Comparison of ENCODE assay signal across 8 mouse cellular contexts in genomic region chr9:4308628-4309350, GRCm38 (mm10). TPM values are rescaled to one million over a fixed set of nuclear protein-coding genes. Genes with fewer than 3 reads are reported as not detected.
DNase-seq lines count a peak whose midpoint lies in the region; ATAC-seq and TF ChIP-seq lines count a peak whose summit lies in the region.

No protein-coding gene starts in this region.

- no peak for DNase-seq in lung, adult 2 months
- no peak for DNase-seq in lung, postnatal 4 days
- DNase-seq in hindbrain, postnatal 0 days (ENCODE audit: low spot score), result no peak
- no peak for DNase-seq in adrenal gland, adult 18-20 months (ENCODE audit: low spot score in 2 of 2)
- DNase-seq in cerebellum, postnatal 10 days, result no peak
- DNase-seq in gastrocnemius, postnatal 25 days, result no peak

- H3K36me3 ChIP-seq in hindbrain, postnatal 0 days (ENCODE audit: insufficient read depth, low read length), result no peaks in the 10 kb centered on the region
- H3K36me3 ChIP-seq in midbrain, embryonic 15.5 days (replicated peaks), result no peaks in the 10 kb centered on the region

- no peak for TF ChIP-seq POLR2A in lung, adult 2 months (IDR thresholded peaks at IDR 0.05; ENCODE audit: borderline replicate concordance, extremely low read depth, low read depth, low read length)
- TF ChIP-seq POLR2A in cortical plate, adult 2 months (IDR thresholded peaks at IDR 0.05; ENCODE audit: extremely low read depth, insufficient read depth, low read length), result no peak

- peaks cover 5% of the 10 kb centered on the region; the same call in 1 of the 2 replicates for H3K4me1 ChIP-seq in lung, adult 2 months (ENCODE audit: control insufficient read depth, insufficient read depth, low read length)
- peaks cover 5% of the 10 kb centered on the region; the same call in 1 of the 2 replicates for H3K4me1 ChIP-seq in cortical plate, adult 2 months (ENCODE audit: control insufficient read depth, insufficient read depth, low read length)
- H3K4me1 ChIP-seq in hindbrain, postnatal 0 days (ENCODE audit: insufficient read depth, low read length), result peaks cover 14% of the 10 kb centered on the region
- H3K4me1 ChIP-seq in midbrain, embryonic 15.5 days, result peaks cover 29% of the 10 kb centered on the region

- peak overlapping the region; percentile 61; the same call in 1 of the 2 replicates for H3K27ac ChIP-seq in cortical plate, adult 2 months (ENCODE audit: insufficient read depth, low read length)
- H3K27ac ChIP-seq in hindbrain, postnatal 0 days, result peak overlapping the region; percentile 97
- peak overlapping the region; percentile 96 for H3K27ac ChIP-seq in midbrain, embryonic 15.5 days

- H3K4me2 ChIP-seq in hindbrain, postnatal 0 days (ENCODE audit: low read depth, low read length), result peak overlapping the region; percentile 62
- peak overlapping the region; percentile 70 for H3K4me2 ChIP-seq in midbrain, embryonic 15.5 days

- no peaks in the 10 kb centered on the region for H3K27me3 ChIP-seq in hindbrain, postnatal 0 days (ENCODE audit: insufficient read depth, low read length)
- no peaks in the 10 kb centered on the region for H3K27me3 ChIP-seq in midbrain, embryonic 15.5 days (replicated peaks)

- WGBS in lung, adult 2 months, result under 1% methylated on average over 36 of the region's 36 CpGs
- under 1% methylated on average over 36 of the region's 36 CpGs for WGBS in hindbrain, postnatal 0 days
- under 1% methylated on average over 36 of the region's 36 CpGs for WGBS in midbrain, embryonic 15.5 days

- H3K9ac ChIP-seq in hindbrain, postnatal 0 days (replicated peaks; ENCODE audit: low read length), result peak overlapping the region; percentile 63
- H3K9ac ChIP-seq in midbrain, embryonic 15.5 days, result peak overlapping the region; percentile 87

- H3K9me3 ChIP-seq in hindbrain, postnatal 0 days (ENCODE audit: low read length), result no peaks in the 10 kb centered on the region
- H3K9me3 ChIP-seq in midbrain, embryonic 15.5 days, result no peaks in the 10 kb centered on the region

- TF ChIP-seq CTCF in lung, adult 2 months (IDR thresholded peaks at IDR 0.05; ENCODE audit: insufficient read depth, low read length), result no peak
- TF ChIP-seq CTCF in cortical plate, adult 2 months (IDR thresholded peaks at IDR 0.05; ENCODE audit: extremely low read depth, insufficient read depth, low read length), result no peak
- TF ChIP-seq CTCF in hindbrain, postnatal 0 days (IDR thresholded peaks at IDR 0.05; ENCODE audit: low read depth), result no peak

- ATAC-seq in hindbrain, postnatal 0 days, result peak; percentile 49
- peak; percentile 61 for ATAC-seq in midbrain, embryonic 15.5 days (replicated peaks)

- peak overlapping the region; percentile 88 for H3K4me3 ChIP-seq in lung, adult 2 months (replicated peaks; ENCODE audit: extremely low read depth, low read depth, low read length)
- H3K4me3 ChIP-seq in cortical plate, adult 2 months (ENCODE audit: insufficient read depth, low read length), result peak overlapping the region; percentile 80
- peak overlapping the region; percentile 85 for H3K4me3 ChIP-seq in hindbrain, postnatal 0 days (ENCODE audit: low read length)
- H3K4me3 ChIP-seq in midbrain, embryonic 15.5 days, result peak overlapping the region; percentile 83

RNA-seq across cellular contexts. Expression of gene Aasdhppt, which starts 0.5 kb away (rescaled TPM):
- polyA plus RNA-seq in lung, adult 2 months (2012; rRNA removed), result 1.8 and 2.3 TPM in 2 replicates
- polyA plus RNA-seq in cortical plate, adult 2 months (2012; rRNA removed), result 10.7 and 11.8 TPM in 2 replicates
- 20.9 and 21.9 TPM in 2 replicates for total RNA-seq in hindbrain, postnatal 0 days (2014; rRNA removed)
- polyA plus RNA-seq in hindbrain, postnatal 0 days (2015; fragmentation: Nextera tagmentation; extraction: Ambion mirVana), result 29.2 and 30.9 TPM in 2 replicates
- polyA plus RNA-seq in midbrain, embryonic 15.5 days (2015; fragmentation: Nextera tagmentation; extraction: Ambion mirVana), result 26.8 and 31.0 TPM in 2 replicates
- 10 to 100 TPM; 23.9 to 29.0 TPM for total RNA-seq in adrenal gland, adult 18-20 months (2021)
- total RNA-seq in gastrocnemius, postnatal 25 days (2021), result 10 to 100 TPM; 10.4 to 11.3 TPM

RNA-seq across cellular contexts. Expression of gene Kbtbd3, which starts 0.8 kb away (rescaled TPM):
- polyA plus RNA-seq in lung, adult 2 months (2012; rRNA removed), result 0.35 and 0.38 TPM in 2 replicates
- polyA plus RNA-seq in cortical plate, adult 2 months (2012; rRNA removed), result 4.9 and 5.0 TPM in 2 replicates
- total RNA-seq in hindbrain, postnatal 0 days (2014; rRNA removed), result 9.3 and 11.4 TPM in 2 replicates
- polyA plus RNA-seq in hindbrain, postnatal 0 days (2015; fragmentation: Nextera tagmentation; extraction: Ambion mirVana), result 10.5 and 11.2 TPM in 2 replicates
- 10.6 and 11.0 TPM in 2 replicates for polyA plus RNA-seq in midbrain, embryonic 15.5 days (2015; fragmentation: Nextera tagmentation; extraction: Ambion mirVana)
- total RNA-seq in adrenal gland, adult 18-20 months (2021), result 1 to 10 TPM; 2.8 to 3.1 TPM
- total RNA-seq in gastrocnemius, postnatal 25 days (2021), result 1 to 10 TPM; 4.3 to 4.5 TPM
